Mouse (Mus musculus): Measurements from ENCODE around the gene Fam167b. TPM values are rescaled to one million over a fixed set of nuclear protein-coding genes. Genes with fewer than 3 reads are reported as not detected.

Fam167b gene
- total and polyA plus RNA-seq, 2 experiments from 2014 or later: 6.1 to 6.2 TPM

GRCm38 (mm10) chr4:129575171-129575844 is 3.0 kb downstream of the Fam167b start:
- peaks cover 13% of the 10 kb centered on the region; the same call in 1 of the 2 replicates for H3K4me1 ChIP-seq (ENCODE audit: control insufficient read depth, insufficient read depth)
- DNase-seq (ENCODE audit: low spot score) (peak; percentile 52), ATAC-seq (ENCODE audit: insufficient read depth, low read depth) (peak; percentile 42; the same call in 1 of the 2 replicates)
- 44% methylated on average over 7 of the region's 8 CpGs for WGBS
- H3K4me2 ChIP-seq (ENCODE audit: low read depth, low read length): peak overlapping the region; percentile 17; the same call in 1 of the 2 replicates
- H3K9me3 ChIP-seq (replicated peaks; ENCODE audit: control insufficient read depth, low read length): no peaks in the 10 kb centered on the region
- no peak for TF ChIP-seq CTCF (IDR thresholded peaks at IDR 0.05; ENCODE audit: low read depth)
- no peak for TF ChIP-seq EP300 (IDR thresholded peaks at IDR 0.05; ENCODE audit: low read depth)
- no peak overlapping the region for H3K9ac ChIP-seq (replicated peaks; ENCODE audit: low read depth, low read length)
- H3K27me3 ChIP-seq (ENCODE audit: control insufficient read depth, insufficient read depth, low read length): no peaks in the 10 kb centered on the region
- no peak overlapping the region for H3K4me3 ChIP-seq (ENCODE audit: low read depth, low read length)
- peak overlapping the region; percentile 36; the same call in 1 of the 2 replicates for H3K27ac ChIP-seq (ENCODE audit: low read depth)
- no peaks in the 10 kb centered on the region for H3K36me3 ChIP-seq (replicated peaks; ENCODE audit: control insufficient read depth, insufficient read depth, low read length)

GRCm38 (mm10) chr4:129573430-129573829 is 4.9 kb downstream of the Fam167b start, which contains the start of gene Lck:
TSS of gene Lck (minus strand) at chr4:129573641.
- ATAC-seq (ENCODE audit: insufficient read depth, low read depth) (no peak), DNase-seq (ENCODE audit: low spot score) (no peak)
- H3K9ac ChIP-seq (replicated peaks; ENCODE audit: low read depth, low read length): no peak within 1 kb of the TSS
- H3K4me3 ChIP-seq (ENCODE audit: low read depth, low read length): no peak within 1 kb of the TSS
- H3K4me1 ChIP-seq (ENCODE audit: control insufficient read depth, insufficient read depth): 0 out of 2 replicates have a peak, but pooled peaks cover 6% of the 10 kb centered on the region
- H3K36me3 ChIP-seq (replicated peaks; ENCODE audit: control insufficient read depth, insufficient read depth, low read length): no peaks in the 10 kb centered on the region
- H3K4me2 ChIP-seq (ENCODE audit: low read depth, low read length): peak within 1 kb of the TSS; percentile 38; the same call in 1 of the 2 replicates
- WGBS: 83% methylated on average over 8 of the region's 8 CpGs
- TF ChIP-seq CTCF (IDR thresholded peaks at IDR 0.05; ENCODE audit: low read depth) (no peak), EP300 (IDR thresholded peaks at IDR 0.05; ENCODE audit: low read depth) (no peak)
- H3K27ac ChIP-seq (ENCODE audit: low read depth): peak within 1 kb of the TSS; percentile 40; the same call in 1 of the 2 replicates
- H3K27me3 ChIP-seq (ENCODE audit: control insufficient read depth, insufficient read depth, low read length): no peaks in the 10 kb centered on the region
- no peaks in the 10 kb centered on the region for H3K9me3 ChIP-seq (replicated peaks; ENCODE audit: control insufficient read depth, low read length)

GRCm38 (mm10) chr4:129573093-129573370 is 5.3 kb downstream of the Fam167b start:
- Histone ChIP-seq H3K4me2 (ENCODE audit: low read depth, low read length) (peak overlapping the region; percentile 38; the same call in 1 of the 2 replicates), H3K27me3 (ENCODE audit: control insufficient read depth, insufficient read depth, low read length) (no peaks in the 10 kb centered on the region), H3K4me3 (ENCODE audit: low read depth, low read length) (no peak overlapping the region), H3K4me1 (ENCODE audit: control insufficient read depth, insufficient read depth) (0 out of 2 replicates have a peak, but pooled peaks cover 6% of the 10 kb centered on the region), H3K36me3 (replicated peaks; ENCODE audit: control insufficient read depth, insufficient read depth, low read length) (no peaks in the 10 kb centered on the region), H3K9ac (replicated peaks; ENCODE audit: low read depth, low read length) (no peak overlapping the region), H3K9me3 (replicated peaks; ENCODE audit: control insufficient read depth, low read length) (no peaks in the 10 kb centered on the region), H3K27ac (ENCODE audit: low read depth) (peak overlapping the region; percentile 40; the same call in 1 of the 2 replicates)
- no peak for DNase-seq (ENCODE audit: low spot score)
- 95% methylated on average over 4 of the region's 4 CpGs for WGBS
- no peak for ATAC-seq (ENCODE audit: insufficient read depth, low read depth)
- TF ChIP-seq CTCF (IDR thresholded peaks at IDR 0.05; ENCODE audit: low read depth): no peak
- no peak for TF ChIP-seq EP300 (IDR thresholded peaks at IDR 0.05; ENCODE audit: low read depth)

- peak overlapping the region; percentile 38; the same call in 1 of the 2 replicates for H3K4me2 ChIP-seq (ENCODE audit: low read depth, low read length)
- H3K27me3 ChIP-seq (ENCODE audit: control insufficient read depth, insufficient read depth, low read length): no peaks in the 10 kb centered on the region
- 0 out of 2 replicates have a peak, but pooled peaks cover 6% of the 10 kb centered on the region for H3K4me1 ChIP-seq (ENCODE audit: control insufficient read depth, insufficient read depth)
- H3K4me3 ChIP-seq (ENCODE audit: low read depth, low read length): no peak overlapping the region
- ATAC-seq (ENCODE audit: insufficient read depth, low read depth) (no peak; the same call in 1 of the 2 replicates), DNase-seq (ENCODE audit: low spot score) (no peak)
- no peaks in the 10 kb centered on the region for H3K36me3 ChIP-seq (replicated peaks; ENCODE audit: control insufficient read depth, insufficient read depth, low read length)
- H3K9ac ChIP-seq (replicated peaks; ENCODE audit: low read depth, low read length): no peak overlapping the region
- no peaks in the 10 kb centered on the region for H3K9me3 ChIP-seq (replicated peaks; ENCODE audit: control insufficient read depth, low read length)
- WGBS: 49% methylated on average over 13 of the region's 13 CpGs
- TF ChIP-seq EP300 (IDR thresholded peaks at IDR 0.05; ENCODE audit: low read depth) (no peak), CTCF (IDR thresholded peaks at IDR 0.05; ENCODE audit: low read depth) (no peak)
- peak overlapping the region; percentile 40; the same call in 1 of the 2 replicates for H3K27ac ChIP-seq (ENCODE audit: low read depth)
These were observed 5.9 kb downstream of the Fam167b start for GRCm38 (mm10) chr4:129572236-129573092.

- Histone ChIP-seq H3K27ac (ENCODE audit: low read depth) (no peak overlapping the region), H3K4me3 (ENCODE audit: low read depth, low read length) (no peak overlapping the region), H3K4me2 (ENCODE audit: low read depth, low read length) (no peak overlapping the region), H3K36me3 (replicated peaks; ENCODE audit: control insufficient read depth, insufficient read depth, low read length) (no peaks in the 10 kb centered on the region), H3K9ac (replicated peaks; ENCODE audit: low read depth, low read length) (no peak overlapping the region), H3K4me1 (ENCODE audit: control insufficient read depth, insufficient read depth) (0 out of 2 replicates have a peak, but pooled peaks cover 6% of the 10 kb centered on the region), H3K9me3 (replicated peaks; ENCODE audit: control insufficient read depth, low read length) (no peaks in the 10 kb centered on the region), H3K27me3 (ENCODE audit: control insufficient read depth, insufficient read depth, low read length) (no peaks in the 10 kb centered on the region)
- ATAC-seq (ENCODE audit: insufficient read depth, low read depth) (no peak), DNase-seq (ENCODE audit: low spot score) (no peak)
- WGBS: 68% methylated on average over 8 of the region's 8 CpGs
- TF ChIP-seq CTCF (IDR thresholded peaks at IDR 0.05; ENCODE audit: low read depth) (no peak), EP300 (IDR thresholded peaks at IDR 0.05; ENCODE audit: low read depth) (no peak)
These were observed 6.7 kb downstream of the Fam167b start for GRCm38 (mm10) chr4:129571551-129572084.

All from heart, postnatal 0 days (tissue).